Mouse (Mus musculus) CH12.LX (cell line): ENCODE results near the gene Tm9sf4. TPM values are rescaled to one million over a fixed set of nuclear protein-coding genes. Genes with fewer than 3 reads are reported as not detected.

ENCODE experiments used
- DNase-seq: peaks from one replicate; pipeline ENCODE4 v3.0.0-alpha.2; 2013; ENCODE audit errors: extremely low read depth
- H3K27ac ChIP-seq: 2 replicates; pipeline ENCODE4 v1.5.1; 2012; ENCODE audit warnings: low read depth, mild to moderate bottlenecking, control low read depth, moderate library complexity; ENCODE audit not compliant: insufficient read depth
- H3K27me3 ChIP-seq: replicated peaks from 2 replicates; pipeline ENCODE3; 2012; ENCODE audit warnings: inconsistent platforms
- H3K36me3 ChIP-seq, 2 experiments: replicated peaks in 1 of 2; 2 replicates each; pipeline versions ENCODE3 to v1.6.1; 2012; ENCODE audit warnings: inconsistent platforms in 1 of 2, low read length in 1 of 2, mild to moderate bottlenecking in 1 of 2, mixed read lengths in 1 of 2, moderate library complexity in 1 of 2; ENCODE audit not compliant: control insufficient read depth in 1 of 2, insufficient read depth in 1 of 2
- H3K4me1 ChIP-seq, 2 experiments: 2 replicates each; pipeline ENCODE4 v1.6.1; 2012; ENCODE audit warnings: inconsistent platforms in 1 of 2, moderate library complexity in 1 of 2; ENCODE audit not compliant: insufficient read depth in 2 of 2, control insufficient read depth in 1 of 2
- H3K4me2 ChIP-seq: 2 replicates; pipeline ENCODE4 v1.6.1; 2012; ENCODE audit warnings: low read depth, mild to moderate bottlenecking, control low read depth; ENCODE audit not compliant: poor library complexity, insufficient read depth, severe bottlenecking
- H3K4me3 ChIP-seq, 3 experiments: fragments of 150-350 bp in 1 of 3; sonication (generic) in 1 of 3; replicated peaks in 1 of 3; 2 replicates each; pipeline versions ENCODE3 to v1.5.1; 2011 to 2012; ENCODE audit warnings: low read depth in 2 of 3, low read length in 2 of 3, mild to moderate bottlenecking in 2 of 3, moderate library complexity in 2 of 3, control low read depth in 1 of 3, improper control_type of control experiment in 1 of 3, inconsistent platforms in 1 of 3, mixed read lengths in 1 of 3; ENCODE audit not compliant: poor library complexity in 1 of 3
- H3K79me2 ChIP-seq: replicated peaks from 2 replicates; pipeline ENCODE4 v1.6.1; 2012; ENCODE audit warnings: mild to moderate bottlenecking, moderate library complexity; ENCODE audit not compliant: control insufficient read depth, poor library complexity, insufficient read depth, severe bottlenecking; ENCODE audit errors: extremely low read depth
- H3K9ac ChIP-seq: 2 replicates; pipeline ENCODE4 v1.6.1; 2012; ENCODE audit warnings: low read depth, mild to moderate bottlenecking, control low read depth, moderate library complexity; ENCODE audit not compliant: insufficient read depth
- H3K9me3 ChIP-seq: replicated peaks from 2 replicates; pipeline ENCODE3; 2012; ENCODE audit warnings: low read length, inconsistent platforms, mixed read lengths
- CTCF ChIP-seq, 2 experiments: IDR thresholded peaks in 1 of 2; conservative IDR thresholded peaks in 1 of 2; 2 replicates each; pipeline ENCODE4 v1.5.1; 2011 to 2012; ENCODE audit warnings: low read depth in 2 of 2, low read length in 2 of 2, improper control_type of control experiment in 1 of 2, inconsistent platforms in 1 of 2, mild to moderate bottlenecking in 1 of 2, moderate library complexity in 1 of 2
- E2F4 ChIP-seq: IDR thresholded peaks from 2 replicates; pipeline ENCODE4 v1.6.1; 2011; ENCODE audit warnings: low read depth, low read length, improper control_type of control experiment; ENCODE audit not compliant: insufficient replicate concordance
- IRF4 ChIP-seq: IDR thresholded peaks from 2 replicates; pipeline ENCODE4 v1.6.1; 2014; ENCODE audit warnings: low read depth, mild to moderate bottlenecking, inconsistent platforms, low read length, improper control_type of control experiment
- JUN ChIP-seq: IDR thresholded peaks from 2 replicates; pipeline ENCODE4 v1.6.1; 2011; ENCODE audit warnings: low read depth, mild to moderate bottlenecking, low read length, improper control_type of control experiment, moderate library complexity; ENCODE audit not compliant: insufficient read depth
- MAX ChIP-seq: IDR thresholded peaks from 2 replicates; pipeline ENCODE4 v1.6.1; 2011; ENCODE audit warnings: low read length, improper control_type of control experiment
- MXI1 ChIP-seq: IDR thresholded peaks from 2 replicates; pipeline ENCODE4 v1.6.1; 2011; ENCODE audit warnings: mild to moderate bottlenecking, low read depth, low read length, improper control_type of control experiment
- MYC ChIP-seq: IDR thresholded peaks from 2 replicates; pipeline ENCODE4 v1.6.1; 2011; ENCODE audit warnings: low read depth, mild to moderate bottlenecking, improper control_type of control experiment, low read length
- RAD21 ChIP-seq: IDR thresholded peaks from 2 replicates; pipeline ENCODE4 v1.6.1; 2011; ENCODE audit warnings: low read depth, mild to moderate bottlenecking, low read length, improper control_type of control experiment, moderate library complexity
- ZC3H11A ChIP-seq: IDR thresholded peaks from 2 replicates; pipeline ENCODE4 v1.6.1; 2012; ENCODE audit warnings: low read depth, mild to moderate bottlenecking, inconsistent platforms, low read length, improper control_type of control experiment
- dilution Hi-C: fragments of 300-500 bp; cut with MboI; formaldehyde crosslinking; loops from 2 replicates; pipeline ENCODE4 v1.14.3; 2020; ENCODE audit warnings: low sequenced_read_pairs; ENCODE audit not compliant: extremely low pct_unique_long_range_greater_than_20kb, extremely low pct_ligation_motif_present
- in situ Hi-C: fragments of 300-500 bp; cut with MboI; formaldehyde crosslinking; loops from 3 replicates; pipeline ENCODE4 v1.14.3; 2019; ENCODE audit warnings: low sequenced_read_pairs, low pct_ligation_motif_present, low pct_unique_long_range_greater_than_20kb, mixed read lengths
- polyA plus RNA-seq: library from polyadenylated mRNA; unstranded; fragments of >175 nt; gene quantifications from 2 replicates; pipeline ENCODE4 v1.2.1, GENCODE M21; 2012; ENCODE audit warnings: low read depth; ENCODE audit not compliant: insufficient read length
- total RNA-seq, 2 experiments: library from RNA; depleted of rRNA; stranded (reverse); fragments of 300-350 nt in 1 of 2; fragments of >200 nt in 1 of 2; gene quantifications; 2 replicates each; pipeline ENCODE4 v1.2.3; 2012 to 2014

The Tm9sf4 gene
- total and polyA plus RNA-seq, 3 experiments = 13.3 to 51.1 (median 30.4) TPM

DNA sequence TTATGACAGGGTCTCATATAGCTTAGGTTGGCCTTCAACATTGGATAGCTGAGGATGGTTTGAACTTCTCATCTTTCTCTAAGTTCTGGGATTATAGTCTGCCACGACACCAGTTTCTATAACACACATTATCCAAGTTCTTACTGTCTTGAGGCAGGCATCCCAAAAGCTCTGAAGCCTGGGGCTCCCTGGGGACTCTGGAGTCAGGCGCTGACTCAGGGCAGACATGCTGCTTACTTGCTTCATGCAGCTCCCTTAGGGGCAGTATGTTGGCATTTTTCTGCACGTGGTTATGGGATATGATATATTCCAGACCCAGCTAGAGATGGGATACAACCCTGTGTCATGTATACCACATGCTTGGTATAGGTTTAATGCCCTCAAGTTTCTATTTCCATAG lies 18.9 kb downstream of the Tm9sf4 start:
- Histone ChIP-seq H3K4me2 (no peak overlapping the region), H3K4me1 (peaks cover 7 to 22% of the 10 kb centered on the region in 2 experiments), H3K79me2 (peaks cover 16% of the 10 kb centered on the region), H3K4me3 (no peak overlapping the region), H3K36me3 (peaks cover 46 to 91% of the 10 kb centered on the region in 2 experiments), H3K9me3 (no peaks in the 10 kb centered on the region), H3K9ac (no peak overlapping the region), H3K27ac (no peak overlapping the region), H3K27me3 (no peaks in the 10 kb centered on the region)
- dilution Hi-C loops (no loop called here), in situ Hi-C loops (no loop called here)
- TF ChIP-seq JUN = no peak
- TF ChIP-seq E2F4 = no peak
- no peak for TF ChIP-seq IRF4
- no peak for DNase-seq

- peaks cover 82 to 100% of the 10 kb centered on the region in 2 experiments for H3K36me3 ChIP-seq
- no peak overlapping the region for H3K27ac ChIP-seq
- no peaks in the 10 kb centered on the region for H3K79me2 ChIP-seq
- DNase-seq = no peak
- no peaks in the 10 kb centered on the region for H3K9me3 ChIP-seq
- TF ChIP-seq MAX (no peak), ZC3H11A (no peak), MYC (no peak), JUN (no peak), MXI1 (no peak), CTCF (conservative IDR thresholded peaks at IDR 0.05 in 1 of 2, IDR thresholded peaks at IDR 0.05 in 1 of 2; ENCODE audit: low read depth in 2 of 2, low read length in 2 of 2) (no peak)
- no peak overlapping the region for H3K4me3 ChIP-seq
- no peak overlapping the region for H3K9ac ChIP-seq
- H3K4me2 ChIP-seq = no peak overlapping the region
- dilution Hi-C loops = no loop called here
- in situ Hi-C loops = no loop called here
- no peaks in the 10 kb centered on the region for H3K4me1 ChIP-seq
- H3K27me3 ChIP-seq = no peaks in the 10 kb centered on the region
These were observed 25.1 kb downstream of the Tm9sf4 start for GRCm38 (mm10) chr2:153186176-153186591.

DNA sequence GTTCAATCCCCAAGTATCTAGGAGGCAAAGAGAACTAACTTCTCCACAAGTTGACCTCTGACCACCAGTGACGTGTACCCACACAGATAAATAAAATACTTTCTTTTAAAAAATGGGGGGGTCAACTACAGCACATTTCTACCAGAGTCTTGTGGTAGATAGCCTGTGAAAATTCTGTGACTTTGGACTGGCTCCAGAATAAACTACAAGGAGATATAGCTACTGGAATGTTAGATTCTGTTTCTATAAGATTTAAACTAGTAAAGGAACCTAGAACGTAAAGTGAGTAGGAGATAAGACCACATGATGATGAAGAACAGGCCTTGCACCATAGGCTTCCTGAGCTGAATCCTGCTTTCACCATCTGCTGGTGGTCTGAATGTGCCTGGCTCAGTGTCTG lies 26.7 kb downstream of the Tm9sf4 start:
- peaks cover 84 to 100% of the 10 kb centered on the region in 2 experiments for H3K36me3 ChIP-seq

More for the DNA sequence above, 26.7 kb downstream of the Tm9sf4 start:
- Histone ChIP-seq H3K9me3 (no peaks in the 10 kb centered on the region), H3K4me3 (no peak overlapping the region), H3K4me2 (no peak overlapping the region), H3K79me2 (no peaks in the 10 kb centered on the region), H3K9ac (no peak overlapping the region), H3K4me1 (no peaks in the 10 kb centered on the region), H3K27me3 (no peaks in the 10 kb centered on the region), H3K27ac (no peak overlapping the region)
- dilution Hi-C loops (no loop called here), in situ Hi-C loops (no loop called here)
- no peak for TF ChIP-seq RAD21
- DNase-seq = no peak
